Mouse (Mus musculus) E14TG2a.4 (cell line): ENCODE measurements around the gene Trio.

ENCODE experiments used
- H3K27me3 ChIP-seq: 2 replicates; pipeline ENCODE4 v1.6.1; 2014; ENCODE audit warnings: low read length, control low read depth; ENCODE audit not compliant: insufficient read depth
- H3K36me3 ChIP-seq: 2 replicates; pipeline ENCODE4 v1.6.1; 2014; ENCODE audit warnings: low read length, control low read depth; ENCODE audit not compliant: insufficient read depth
- H3K4me1 ChIP-seq: replicated peaks from 2 replicates; pipeline ENCODE4 v1.6.1; 2014; ENCODE audit warnings: low read depth, low read length, control low read depth
- H3K4me3 ChIP-seq: replicated peaks from 2 replicates; pipeline ENCODE4 v1.5.1; 2014; ENCODE audit warnings: mild to moderate bottlenecking, low read length
- H3K9me3 ChIP-seq: 2 replicates; pipeline ENCODE4 v1.6.1; 2014; ENCODE audit warnings: low read length, control low read depth
- CTCF ChIP-seq: conservative IDR thresholded peaks from 2 replicates; pipeline ENCODE4 v1.5.1; 2014; ENCODE audit warnings: low read length
- NANOG ChIP-seq: IDR thresholded peaks from 2 replicates; pipeline ENCODE4 v1.6.1; 2014; ENCODE audit warnings: borderline replicate concordance, low read length, mixed read lengths
- POU5F1 ChIP-seq: IDR thresholded peaks from 2 replicates; pipeline ENCODE4 v1.6.1; 2014; ENCODE audit warnings: low read length, borderline replicate concordance

The Trio gene

DNA sequence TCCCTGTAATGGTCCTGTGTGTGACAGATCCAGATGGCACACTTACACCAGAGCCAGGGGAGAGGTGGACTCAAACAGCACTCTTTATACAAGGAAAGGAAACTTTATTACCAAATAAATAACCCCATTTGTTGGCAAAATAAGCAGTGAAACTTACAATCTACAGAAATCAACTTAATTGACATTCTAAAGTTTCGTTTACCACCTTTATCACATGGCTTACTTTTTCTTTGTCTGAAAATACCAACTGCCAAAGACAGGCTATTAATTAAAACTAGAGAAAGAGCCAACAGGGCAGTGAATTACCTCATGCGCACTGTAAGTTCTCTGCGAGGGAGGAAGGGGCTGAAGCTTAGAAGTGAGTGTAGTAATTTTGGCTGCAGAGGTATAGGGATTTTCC, 236.3 kb downstream of the Trio start:
- Histone ChIP-seq H3K9me3 (no peaks in the 10 kb centered on the region), H3K27me3 (0 out of 2 replicates have a peak, but pooled peaks cover 7% of the 10 kb centered on the region), H3K4me3 (no peak overlapping the region), H3K4me1 (peaks cover 28% of the 10 kb centered on the region), H3K36me3 (no peaks in the 10 kb centered on the region)
- no peak for TF ChIP-seq NANOG
- no peak for TF ChIP-seq POU5F1
- no peak for TF ChIP-seq CTCF

DNA sequence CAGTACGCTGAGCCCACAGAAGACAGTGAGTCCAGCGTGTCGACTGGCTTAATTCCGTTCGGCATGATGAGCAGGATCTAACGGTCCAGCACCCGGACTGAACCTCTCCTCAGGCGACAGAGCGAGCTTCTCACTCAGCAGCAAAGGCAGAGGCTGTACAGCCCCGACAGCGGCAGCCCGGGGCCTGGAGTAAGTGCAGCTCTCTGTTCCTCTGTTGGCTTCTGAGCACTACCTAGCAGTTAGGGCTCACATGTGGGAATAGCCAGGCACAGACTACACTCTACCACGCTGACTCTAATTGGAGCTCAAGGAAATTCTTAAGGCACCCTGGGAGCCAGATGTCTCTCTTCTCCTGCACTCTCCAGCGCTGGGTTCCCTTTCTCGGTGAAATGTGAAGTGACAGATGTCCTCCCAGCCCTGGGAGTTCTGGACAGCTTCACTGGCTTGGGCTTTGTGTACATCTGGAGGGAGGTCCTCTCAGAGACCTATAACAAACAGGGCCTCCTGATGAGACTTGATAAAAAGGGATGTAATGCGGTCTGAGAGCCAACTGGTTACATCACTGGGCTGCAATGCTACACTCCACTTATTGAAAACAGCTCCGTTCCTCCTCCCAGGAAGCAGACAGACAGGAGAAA, 237.4 kb downstream of the Trio start:
- H3K4me3 ChIP-seq, result no peak overlapping the region
- peaks cover 30% of the 10 kb centered on the region for H3K4me1 ChIP-seq
- H3K36me3 ChIP-seq, result no peaks in the 10 kb centered on the region
- no peaks in the 10 kb centered on the region for H3K9me3 ChIP-seq
- TF ChIP-seq CTCF (no peak), POU5F1 (no peak)
- 0 out of 2 replicates have a peak, but pooled peaks cover 7% of the 10 kb centered on the region for H3K27me3 ChIP-seq

- H3K36me3 ChIP-seq, result no peaks in the 10 kb centered on the region
- 0 out of 2 replicates have a peak, but pooled peaks cover 7% of the 10 kb centered on the region for H3K27me3 ChIP-seq
- no peaks in the 10 kb centered on the region for H3K9me3 ChIP-seq
- H3K4me1 ChIP-seq, result peaks cover 20% of the 10 kb centered on the region
- TF ChIP-seq NANOG (no peak), CTCF (no peak), POU5F1 (no peak)
- H3K4me3 ChIP-seq, result no peak overlapping the region
These were observed 238.5 kb downstream of the Trio start for GRCm38 (mm10) chr15:27787151-27787550.

DNA sequence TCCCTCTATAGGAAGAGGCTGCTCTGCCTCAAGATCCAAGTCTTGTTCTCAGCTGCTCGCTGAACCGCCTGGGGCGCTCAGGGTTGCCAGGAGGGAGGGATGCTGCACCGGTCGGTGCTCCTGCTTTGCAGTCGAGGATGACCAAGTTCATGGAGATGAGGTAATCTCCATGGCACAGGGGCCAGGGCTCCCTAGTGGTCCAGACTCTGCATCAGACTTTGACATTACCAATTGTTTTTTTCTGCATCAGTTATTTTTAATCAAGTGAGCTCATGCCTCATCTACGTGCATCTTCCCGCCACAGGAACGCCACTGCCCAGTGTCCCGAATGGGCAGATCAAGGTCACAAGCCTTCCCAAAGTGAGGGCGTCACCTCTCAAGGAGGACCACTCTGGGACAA, 239.2 kb downstream of the Trio start:
- no peaks in the 10 kb centered on the region for H3K36me3 ChIP-seq
- peaks cover 16% of the 10 kb centered on the region for H3K4me1 ChIP-seq
- no peak overlapping the region for H3K4me3 ChIP-seq
- H3K9me3 ChIP-seq, result no peaks in the 10 kb centered on the region
- no peak for TF ChIP-seq CTCF
- no peak for TF ChIP-seq NANOG
- no peak for TF ChIP-seq POU5F1
- H3K27me3 ChIP-seq, result 0 out of 2 replicates have a peak, but pooled peaks cover 7% of the 10 kb centered on the region

DNA sequence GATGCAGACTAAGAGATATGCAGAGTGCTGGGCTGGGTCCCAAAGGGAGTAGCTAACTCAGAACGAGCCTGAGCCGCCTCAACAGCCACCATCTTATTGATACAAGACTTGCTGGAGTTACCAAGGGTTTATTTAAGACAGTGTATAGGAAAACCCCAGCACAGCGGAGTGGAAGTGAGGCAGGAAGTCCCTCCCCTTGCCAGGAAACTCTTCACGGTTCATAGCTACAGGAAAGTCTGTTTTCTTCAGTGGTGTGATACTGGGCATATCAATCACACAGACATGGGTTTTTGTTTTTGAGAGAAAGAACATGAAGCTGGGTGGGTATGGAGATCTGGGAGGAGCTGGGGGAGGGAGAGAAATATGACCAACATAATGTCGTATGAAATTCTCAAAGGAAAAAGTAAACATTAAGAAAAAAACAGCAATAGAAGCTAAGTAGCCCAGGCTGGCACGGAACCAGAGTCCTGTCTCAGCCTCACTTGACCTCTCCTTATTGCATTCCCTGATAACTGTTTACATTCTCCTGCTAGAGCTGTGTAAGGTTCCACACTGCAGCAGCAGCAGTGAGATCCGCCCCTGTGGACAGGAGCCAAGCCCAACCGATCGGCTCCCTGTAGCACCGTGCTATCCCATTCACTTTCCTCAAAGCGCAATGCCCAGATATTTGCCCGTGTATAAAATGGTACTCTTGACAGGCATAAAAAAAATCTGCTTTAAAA, 240.2 kb downstream of the Trio start:
- TF ChIP-seq NANOG (no peak), CTCF (no peak), POU5F1 (no peak)
- peaks cover 16% of the 10 kb centered on the region for H3K4me1 ChIP-seq
- H3K4me3 ChIP-seq, result no peak overlapping the region
- H3K27me3 ChIP-seq, result 0 out of 2 replicates have a peak, but pooled peaks cover 7% of the 10 kb centered on the region
- no peaks in the 10 kb centered on the region for H3K36me3 ChIP-seq
- no peaks in the 10 kb centered on the region for H3K9me3 ChIP-seq

DNA sequence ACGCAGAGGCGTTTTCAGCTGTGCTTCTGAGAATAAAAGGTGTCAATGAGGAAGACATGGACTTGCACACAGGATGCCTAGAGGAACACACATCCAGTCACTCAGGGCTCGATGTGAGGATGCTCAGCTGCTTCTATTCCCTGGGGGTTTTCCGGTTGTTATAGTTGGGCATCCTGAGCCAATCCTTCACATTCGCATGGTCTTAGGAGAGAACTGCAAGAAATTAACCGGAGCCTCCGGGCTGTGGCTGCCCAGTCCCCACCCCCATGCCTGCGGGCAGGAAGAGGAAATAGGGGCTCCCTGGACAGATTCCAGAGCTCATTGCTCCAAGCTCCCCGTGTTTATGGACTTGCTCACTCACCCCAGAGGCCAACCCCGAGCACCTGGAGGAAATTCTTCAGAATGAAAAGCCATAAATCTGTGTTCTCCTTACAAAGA, 241.5 kb downstream of the Trio start:
- Histone ChIP-seq H3K27me3 (0 out of 2 replicates have a peak, but pooled peaks cover 3% of the 10 kb centered on the region), H3K36me3 (no peaks in the 10 kb centered on the region), H3K9me3 (no peaks in the 10 kb centered on the region), H3K4me1 (peaks cover 16% of the 10 kb centered on the region), H3K4me3 (no peak overlapping the region)
- TF ChIP-seq CTCF, result no peak
- TF ChIP-seq NANOG, result no peak
- no peak for TF ChIP-seq POU5F1

DNA sequence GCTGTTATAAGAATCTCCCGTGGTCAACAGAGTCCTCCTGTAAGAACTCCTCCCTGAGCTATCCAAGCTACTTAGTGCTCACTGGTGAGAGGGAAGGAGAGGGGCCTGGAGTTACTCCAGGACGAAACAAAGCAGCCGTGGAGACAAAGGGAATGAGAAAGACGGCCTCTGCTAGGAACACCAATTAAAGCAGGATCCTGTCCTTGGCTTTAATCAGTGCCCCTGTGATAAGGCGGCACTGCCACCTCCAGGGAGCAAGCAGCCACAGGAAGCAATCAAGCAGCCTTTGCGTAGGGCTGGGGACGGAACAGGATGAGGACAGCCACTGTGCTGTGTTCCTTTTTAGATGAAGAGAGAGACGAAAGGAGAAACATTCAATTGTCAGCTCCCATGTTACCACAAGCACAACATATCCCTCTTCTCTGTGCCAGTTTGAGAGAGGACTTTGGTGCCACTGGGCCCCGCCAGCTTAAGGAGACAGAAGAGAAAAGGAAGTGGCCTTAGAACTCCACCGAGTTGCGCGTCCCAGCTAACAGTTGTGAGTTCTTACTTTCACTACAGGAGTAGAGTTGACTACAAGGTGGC, 242.0 kb downstream of the Trio start:
- Histone ChIP-seq H3K27me3 (0 out of 2 replicates have a peak, but pooled peaks cover 3% of the 10 kb centered on the region), H3K36me3 (no peaks in the 10 kb centered on the region), H3K4me1 (peaks cover 16% of the 10 kb centered on the region), H3K9me3 (no peaks in the 10 kb centered on the region), H3K4me3 (no peak overlapping the region)
- no peak for TF ChIP-seq CTCF
- no peak for TF ChIP-seq POU5F1

DNA sequence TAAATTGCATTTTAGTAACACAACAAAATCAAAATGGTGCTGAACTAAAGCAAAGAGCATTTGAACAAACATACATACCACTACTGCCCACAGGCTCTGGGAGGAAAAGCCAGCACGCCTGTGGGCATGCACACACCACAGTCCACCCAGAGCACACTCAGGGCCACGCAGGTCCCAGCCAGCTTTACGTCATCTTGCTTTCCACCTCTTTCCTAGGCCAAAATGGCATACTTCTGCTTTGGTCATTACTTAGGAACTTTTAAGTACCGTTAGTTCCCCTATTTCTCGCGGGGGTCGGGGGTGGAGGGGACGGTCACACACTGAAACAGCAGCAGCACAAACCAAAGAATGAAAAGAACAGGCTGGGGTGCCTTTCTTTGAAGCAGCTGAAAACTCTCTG, 242.6 kb downstream of the Trio start:
- no peak overlapping the region for H3K4me3 ChIP-seq
- H3K36me3 ChIP-seq, result no peaks in the 10 kb centered on the region
- 0 out of 2 replicates have a peak, but pooled peaks cover under 1% of the 10 kb centered on the region for H3K27me3 ChIP-seq
- H3K4me1 ChIP-seq, result peaks cover 14% of the 10 kb centered on the region
- TF ChIP-seq POU5F1 (no peak), CTCF (no peak), NANOG (no peak)
- no peaks in the 10 kb centered on the region for H3K9me3 ChIP-seq
